ENCODE assay signal across 22 mouse cellular contexts in genomic region chr10:28458027-28458426, GRCm38 (mm10).
DNase-seq lines count a peak whose midpoint lies in the region; ATAC-seq and TF ChIP-seq lines count a peak whose summit lies in the region.
"Had no signal": no experiment of that assay in that cellular context is flagged by ENCODE, and none has a peak within 500 bp of the region (broad histone marks: within the 10 kb centered on the region; RNA-seq: fewer than 3 reads in every experiment).

No protein-coding gene starts in this region.

- H3K4me1 ChIP-seq in hindbrain, embryonic 14.5 days (replicated peaks; ENCODE audit: control insufficient read depth, insufficient read depth, low read length): no peaks in the 10 kb centered on the region
- no peaks in the 10 kb centered on the region for H3K4me1 ChIP-seq in midbrain, postnatal 0 days (ENCODE audit: insufficient read depth, low read length)
- H3K4me1 ChIP-seq: embryonic facial prominence, embryonic 15.5 days; heart, embryonic 13.5 days; intestine, embryonic 15.5 days; limb, embryonic 12.5 days; lung, embryonic 15.5 days had no signal

- H3K27me3 ChIP-seq in hindbrain, embryonic 14.5 days (ENCODE audit: control insufficient read depth, insufficient read depth, low read length): no peaks in the 10 kb centered on the region
- no peaks in the 10 kb centered on the region for H3K27me3 ChIP-seq in midbrain, postnatal 0 days (ENCODE audit: insufficient read depth, low read length)
- H3K27me3 ChIP-seq: embryonic facial prominence, embryonic 15.5 days; heart, embryonic 13.5 days; intestine, embryonic 15.5 days; limb, embryonic 12.5 days; lung, embryonic 15.5 days had no signal

- 48% methylated on average over 1 of the region's 1 CpGs for WGBS in hindbrain, embryonic 14.5 days
- 34% methylated on average over 1 of the region's 1 CpGs for WGBS in midbrain, postnatal 0 days

- intact Hi-C loops in left cerebral cortex, postnatal 4 days (cut with DNase I): no loop called here
- intact Hi-C loops in left cerebral cortex, postnatal 36 days (cut with DNase I): no loop called here

- no peak overlapping the region for H3K4me3 ChIP-seq in hindbrain, embryonic 14.5 days (replicated peaks; ENCODE audit: low read length)
- no peak overlapping the region for H3K4me3 ChIP-seq in midbrain, postnatal 0 days (ENCODE audit: low read depth, low read length)
- H3K4me3 ChIP-seq: embryonic facial prominence, embryonic 15.5 days; heart, embryonic 13.5 days; intestine, embryonic 15.5 days; limb, embryonic 12.5 days; lung, embryonic 15.5 days had no signal

- no peaks in the 10 kb centered on the region for H3K36me3 ChIP-seq in hindbrain, embryonic 14.5 days (replicated peaks; ENCODE audit: control insufficient read depth, insufficient read depth)
- no peaks in the 10 kb centered on the region for H3K36me3 ChIP-seq in midbrain, postnatal 0 days (ENCODE audit: insufficient read depth, low read length)
- H3K36me3 ChIP-seq: embryonic facial prominence, embryonic 15.5 days; heart, embryonic 13.5 days; intestine, embryonic 15.5 days; limb, embryonic 12.5 days; lung, embryonic 15.5 days had no signal

- H3K9me3 ChIP-seq in hindbrain, embryonic 14.5 days (ENCODE audit: control insufficient read depth, low read length): no peaks in the 10 kb centered on the region
- no peaks in the 10 kb centered on the region for H3K9me3 ChIP-seq in midbrain, postnatal 0 days (ENCODE audit: low read length)
- H3K9me3 ChIP-seq: embryonic facial prominence, embryonic 15.5 days; intestine, embryonic 15.5 days; limb, embryonic 12.5 days; lung, embryonic 15.5 days had no signal

- peak; percentile 33 to 61 for DNase-seq in cerebellum, postnatal 10 days
- no peak for DNase-seq in cerebellum, adult 11-12 months
- peak; percentile 33 for DNase-seq in left cerebral cortex, postnatal 4 days
- no peak for DNase-seq in left cerebral cortex, postnatal 36 days (ENCODE audit: low spot score in 2 of 2)
- DNase-seq in hindbrain, embryonic 14.5 days (ENCODE audit: low spot score): no peak
- peak; percentile 45 for DNase-seq in midbrain, postnatal 0 days (ENCODE audit: low spot score)
- no peak for DNase-seq in gastrocnemius, adult 8-10 months (ENCODE audit: low spot score in 2 of 2)
- no peak for DNase-seq in testis, postnatal 14 days (ENCODE audit: low spot score)
- DNase-seq: adrenal gland, postnatal 25 days; cerebellum, adult 9-10 months; gastrocnemius, postnatal 10 days; heart, adult 11 months; kidney, adult 9 months; kidney, postnatal 25 days; lung, postnatal 4 days had no signal

- no peak overlapping the region for H3K4me2 ChIP-seq in hindbrain, embryonic 14.5 days (replicated peaks)
- H3K4me2 ChIP-seq in midbrain, postnatal 0 days (ENCODE audit: low read depth, low read length, poor library complexity, severe bottlenecking): no peak overlapping the region
- H3K4me2 ChIP-seq: embryonic facial prominence, embryonic 15.5 days; heart, embryonic 13.5 days; intestine, embryonic 15.5 days; limb, embryonic 12.5 days; lung, embryonic 15.5 days had no signal

- no peak overlapping the region for H3K9ac ChIP-seq in hindbrain, embryonic 14.5 days
- H3K9ac ChIP-seq in midbrain, postnatal 0 days (replicated peaks; ENCODE audit: low read length, poor library complexity, severe bottlenecking): no peak overlapping the region
- H3K9ac ChIP-seq: embryonic facial prominence, embryonic 15.5 days; heart, embryonic 13.5 days; intestine, embryonic 15.5 days; limb, embryonic 12.5 days; liver, embryonic 14.5 days; lung, embryonic 15.5 days had no signal

- no peak overlapping the region for H3K27ac ChIP-seq in hindbrain, embryonic 14.5 days
- H3K27ac ChIP-seq in midbrain, postnatal 0 days (ENCODE audit: low read depth, low read length): no peak overlapping the region
- H3K27ac ChIP-seq: embryonic facial prominence, embryonic 15.5 days; heart, embryonic 13.5 days; intestine, embryonic 15.5 days; limb, embryonic 12.5 days; liver, embryonic 14.5 days; lung, embryonic 15.5 days had no signal

- peak; percentile 59 for ATAC-seq in hindbrain, embryonic 14.5 days (ENCODE audit: low FRiP score)
- peak; percentile 70 for ATAC-seq in midbrain, postnatal 0 days (ENCODE audit: low FRiP score)
- ATAC-seq: CD4-positive, CD25-positive, alpha-beta regulatory T cell, adult 4 months; intestine, embryonic 15.5 days had no signal

- TF ChIP-seq CTCF in midbrain, postnatal 0 days (IDR thresholded peaks at IDR 0.05): no peak

Comparison
In these comparisons a context has a peak if more than half of its experiments do, and no peak if none do; other contexts are left out.
1. DNase-seq: peak in cerebellum, postnatal 10 days (2 of 2), left cerebral cortex, postnatal 4 days (single experiment) and midbrain, postnatal 0 days (single experiment); none in cerebellum, adult 11-12 months (single experiment), left cerebral cortex, postnatal 36 days (0 of 2), hindbrain, embryonic 14.5 days (single experiment), gastrocnemius, adult 8-10 months (0 of 2) and testis, postnatal 14 days (single experiment).